Mouse (Mus musculus): ENCODE results near the gene Icam4. TPM values are rescaled to one million over a fixed set of nuclear protein-coding genes. Genes with fewer than 3 reads are reported as not detected.
"Not testable (repeated sequence)": the region's sequence is repeated elsewhere in the genome, so short reads cannot be mapped to it uniquely, and the experiment has no call there.

Icam4 gene
- polyA plus RNA-seq, 1 experiment from 2014 or later, result 6.2 TPM

DNA sequence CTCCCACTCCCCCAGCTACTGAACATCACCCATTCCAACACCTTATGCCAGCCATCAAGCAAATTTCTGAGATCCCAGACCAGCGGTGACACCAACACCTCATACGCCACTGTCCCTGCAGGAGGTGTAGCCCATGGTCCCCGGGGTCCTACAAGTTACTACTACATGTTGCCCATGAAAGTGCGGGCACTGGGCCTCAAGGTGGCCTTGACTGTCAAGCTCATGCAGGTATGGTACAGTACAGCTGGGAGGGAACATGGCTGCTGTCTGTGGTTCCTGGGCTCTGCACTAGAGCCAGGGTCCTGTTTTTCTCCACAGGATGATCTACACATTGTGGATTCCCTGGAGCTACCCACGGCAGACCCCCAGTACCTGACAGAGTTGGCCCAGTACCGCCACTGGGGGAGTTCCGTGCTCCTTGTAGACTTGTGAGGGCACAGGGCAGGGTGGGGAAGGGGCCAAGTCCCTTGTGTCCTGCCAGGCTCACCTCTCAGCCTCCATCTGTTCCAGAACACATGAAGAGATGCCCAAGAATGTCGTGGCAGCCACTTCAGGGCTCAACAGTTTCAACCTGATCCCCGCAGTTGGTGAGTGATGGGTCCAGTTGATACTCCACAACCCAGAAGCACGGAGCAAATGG is 21.7 kb upstream of the Icam4 start:
- H3K27ac ChIP-seq (ENCODE audit: low read depth, low read length), result no peak overlapping the region
- DNase-seq (ENCODE audit: low spot score) (no peak), ATAC-seq (replicated peaks; ENCODE audit: low FRiP score) (no peak)
- no peak overlapping the region for H3K4me2 ChIP-seq (ENCODE audit: low read depth, low read length, severe bottlenecking)
- WGBS, result 92% methylated on average over 10 of the region's 10 CpGs
- H3K9ac ChIP-seq (ENCODE audit: low read length), result no peak overlapping the region
- H3K9me3 ChIP-seq (ENCODE audit: control insufficient read depth, low read length), result no peaks in the 10 kb centered on the region
- H3K4me1 ChIP-seq (replicated peaks; ENCODE audit: control insufficient read depth, insufficient read depth, low read length), result no peaks in the 10 kb centered on the region
- H3K36me3 ChIP-seq (ENCODE audit: control insufficient read depth, insufficient read depth, low read length), result no peaks in the 10 kb centered on the region; the same call in 1 of the 2 replicates
- H3K4me3 ChIP-seq (ENCODE audit: low read depth, low read length), result no peak overlapping the region
- H3K27me3 ChIP-seq (ENCODE audit: control insufficient read depth, insufficient read depth, low read length), result no peaks in the 10 kb centered on the region

DNA sequence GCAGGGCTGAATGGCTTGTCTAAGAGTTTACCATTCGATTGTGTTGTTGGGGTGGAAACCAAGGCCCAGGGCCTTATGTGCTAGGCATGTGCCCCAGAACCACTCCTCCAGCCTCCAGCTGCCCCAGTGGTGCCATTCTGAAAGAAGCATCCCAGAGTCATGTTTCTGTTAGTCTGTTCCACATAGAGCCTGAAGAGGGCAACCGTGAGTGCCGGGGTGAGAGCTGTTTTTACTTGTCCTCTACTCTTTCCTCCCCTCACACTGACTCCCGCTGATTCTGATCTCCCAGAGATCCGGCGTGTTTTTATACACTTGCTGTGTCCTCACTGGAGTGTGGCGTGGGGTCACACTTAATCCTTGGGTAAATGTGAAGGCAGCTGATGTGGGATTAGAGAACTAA is 21.2 kb upstream of the Icam4 start:
- Histone ChIP-seq H3K4me1 (replicated peaks; ENCODE audit: control insufficient read depth, insufficient read depth, low read length) (no peaks in the 10 kb centered on the region), H3K4me3 (ENCODE audit: low read depth, low read length) (no peak overlapping the region), H3K4me2 (ENCODE audit: low read depth, low read length, severe bottlenecking) (no peak overlapping the region), H3K27me3 (ENCODE audit: control insufficient read depth, insufficient read depth, low read length) (no peaks in the 10 kb centered on the region), H3K9ac (ENCODE audit: low read length) (no peak overlapping the region), H3K9me3 (ENCODE audit: control insufficient read depth, low read length) (no peaks in the 10 kb centered on the region), H3K36me3 (ENCODE audit: control insufficient read depth, insufficient read depth, low read length) (no peaks in the 10 kb centered on the region; the same call in 1 of the 2 replicates), H3K27ac (ENCODE audit: low read depth, low read length) (no peak overlapping the region)
- ATAC-seq (replicated peaks; ENCODE audit: low FRiP score) (no peak), DNase-seq (ENCODE audit: low spot score) (no peak)
- 86% methylated on average over 7 of the region's 7 CpGs for WGBS

DNA sequence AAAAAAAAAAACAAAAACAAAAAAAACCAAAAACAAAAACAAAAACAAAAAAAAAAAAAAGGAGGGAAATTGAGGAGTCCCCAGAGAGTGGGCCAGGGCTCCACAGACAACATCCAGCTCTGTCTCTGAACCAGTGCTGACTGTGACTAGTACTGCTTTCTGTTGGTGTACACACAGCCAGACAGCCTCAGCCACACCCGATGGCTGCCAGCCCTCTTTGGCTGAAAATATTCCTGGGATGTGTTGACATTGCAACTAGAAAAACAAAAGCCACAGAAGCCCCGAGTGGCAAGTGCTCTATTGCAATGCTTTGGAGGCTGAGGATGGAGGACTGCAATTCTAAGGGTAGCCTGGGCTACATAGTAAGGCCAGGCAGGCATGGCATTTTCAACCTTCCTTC is 18.8 kb upstream of the Icam4 start:
- H3K27ac ChIP-seq (ENCODE audit: low read depth, low read length), result no peak overlapping the region
- H3K36me3 ChIP-seq (ENCODE audit: control insufficient read depth, insufficient read depth, low read length), result no peaks in the 10 kb centered on the region; the same call in 1 of the 2 replicates
- 0 out of 2 replicates have a peak, but pooled peaks cover 3% of the 10 kb centered on the region for H3K4me1 ChIP-seq (replicated peaks; ENCODE audit: control insufficient read depth, insufficient read depth, low read length)
- ATAC-seq (replicated peaks; ENCODE audit: low FRiP score) (no peak), DNase-seq (ENCODE audit: low spot score) (no peak)
- no peak overlapping the region for H3K9ac ChIP-seq (ENCODE audit: low read length)
- no peak overlapping the region for H3K4me2 ChIP-seq (ENCODE audit: low read depth, low read length, severe bottlenecking)
- no peak overlapping the region for H3K4me3 ChIP-seq (ENCODE audit: low read depth, low read length)
- WGBS, result 76% methylated on average over 2 of the region's 2 CpGs
- H3K27me3 ChIP-seq (ENCODE audit: control insufficient read depth, insufficient read depth, low read length), result peaks cover 9% of the 10 kb centered on the region
- no peaks in the 10 kb centered on the region for H3K9me3 ChIP-seq (ENCODE audit: control insufficient read depth, low read length)

DNA sequence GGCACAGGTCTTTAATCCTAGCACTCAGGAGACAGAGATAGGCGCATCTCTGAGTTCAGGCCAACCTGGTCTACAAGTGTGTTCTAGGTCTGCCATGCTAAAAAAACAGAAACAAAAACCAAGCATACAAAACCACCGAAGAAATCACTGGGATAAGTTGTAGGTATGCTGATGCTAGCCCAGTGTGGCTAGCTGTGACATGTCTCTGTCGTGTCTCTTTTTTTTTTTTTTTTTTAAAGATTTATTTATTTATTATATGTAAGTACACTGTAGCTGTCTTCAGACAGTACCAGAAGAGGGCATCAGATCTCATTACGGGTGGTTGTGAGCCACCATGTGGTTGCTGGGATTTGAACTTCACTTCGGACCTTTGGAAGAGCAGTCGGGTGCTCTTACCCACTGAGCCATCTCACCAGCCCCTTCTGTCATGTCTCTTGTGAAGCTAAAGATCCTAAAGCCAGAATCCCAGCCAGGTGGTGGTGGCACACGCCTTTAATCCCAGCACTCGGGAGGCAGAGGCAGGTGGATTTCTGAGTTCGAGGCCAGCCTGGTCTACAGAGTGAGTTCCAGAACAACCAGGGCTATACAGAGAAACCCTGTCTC is 18.1 kb upstream of the Icam4 start:
- peaks cover 16% of the 10 kb centered on the region for H3K27me3 ChIP-seq (ENCODE audit: control insufficient read depth, insufficient read depth, low read length)
- not testable (repeated sequence) for H3K9ac ChIP-seq (ENCODE audit: low read length); H3K4me1 ChIP-seq (replicated peaks; ENCODE audit: control insufficient read depth, insufficient read depth, low read length); ATAC-seq (replicated peaks; ENCODE audit: low FRiP score); H3K4me2 ChIP-seq (ENCODE audit: low read depth, low read length, severe bottlenecking); DNase-seq (ENCODE audit: low spot score); H3K4me3 ChIP-seq (ENCODE audit: low read depth, low read length); H3K9me3 ChIP-seq (ENCODE audit: control insufficient read depth, low read length); H3K36me3 ChIP-seq (ENCODE audit: control insufficient read depth, insufficient read depth, low read length); H3K27ac ChIP-seq (ENCODE audit: low read depth, low read length)
- WGBS, result 77% methylated on average over 9 of the region's 9 CpGs

DNA sequence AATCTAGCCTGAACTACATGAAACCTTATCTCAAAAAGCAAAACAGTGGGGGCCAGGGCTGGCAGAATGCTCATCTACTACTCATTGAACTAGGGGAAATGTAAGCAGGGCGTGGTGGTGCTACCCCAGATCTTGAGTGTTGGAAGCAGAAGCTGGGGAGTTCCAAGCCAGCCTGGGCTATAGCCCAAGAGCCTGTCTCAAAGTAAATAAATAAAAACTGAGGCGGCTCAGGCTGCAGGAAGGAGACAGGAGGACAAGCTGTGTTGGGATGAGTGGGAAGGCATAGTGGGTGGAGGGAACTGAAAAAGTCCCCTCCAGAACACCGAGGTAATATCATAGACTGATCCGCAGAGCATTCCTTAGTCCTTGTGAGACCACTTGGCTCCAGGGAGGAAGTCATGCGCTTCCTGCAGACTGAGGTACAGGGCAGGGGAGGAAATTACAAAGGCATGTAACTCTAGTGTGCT is 17.3 kb upstream of the Icam4 start:
- WGBS, result 78% methylated on average over 5 of the region's 5 CpGs

DNA sequence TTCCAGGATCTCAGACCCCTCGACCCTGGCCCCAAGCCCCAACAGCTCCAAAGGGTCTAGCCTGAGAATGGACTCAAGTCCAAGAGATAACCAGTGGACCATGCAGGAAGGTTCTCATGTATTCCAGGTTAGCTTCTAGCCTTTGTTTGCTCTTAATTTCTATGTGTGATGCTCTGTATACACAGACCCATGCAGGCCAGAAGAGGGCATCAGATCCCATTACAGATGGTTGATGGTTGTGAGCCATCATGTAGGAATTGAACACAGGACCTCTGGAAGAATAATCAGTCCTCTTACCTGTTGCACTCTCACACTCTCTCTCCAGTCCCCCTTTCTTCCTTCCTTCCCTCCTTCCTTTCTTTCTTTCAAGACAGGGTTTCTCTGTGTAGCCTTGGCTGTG is 16.8 kb upstream of the Icam4 start:
- H3K4me1 ChIP-seq (replicated peaks; ENCODE audit: control insufficient read depth, insufficient read depth, low read length), result peaks cover 9% of the 10 kb centered on the region; the same call in 1 of the 2 replicates
- no peak overlapping the region for H3K9ac ChIP-seq (ENCODE audit: low read length)
- no peak for ATAC-seq (replicated peaks; ENCODE audit: low FRiP score)
- peaks cover 28% of the 10 kb centered on the region for H3K27me3 ChIP-seq (ENCODE audit: control insufficient read depth, insufficient read depth, low read length)
- no peak overlapping the region for H3K27ac ChIP-seq (ENCODE audit: low read depth, low read length)
- H3K4me2 ChIP-seq (ENCODE audit: low read depth, low read length, severe bottlenecking), result no peak overlapping the region
- H3K36me3 ChIP-seq (ENCODE audit: control insufficient read depth, insufficient read depth, low read length), result no peaks in the 10 kb centered on the region; the same call in 1 of the 2 replicates
- no peak for DNase-seq (ENCODE audit: low spot score)
- no peak overlapping the region for H3K4me3 ChIP-seq (ENCODE audit: low read depth, low read length)
- H3K9me3 ChIP-seq (ENCODE audit: control insufficient read depth, low read length), result no peaks in the 10 kb centered on the region
- 50% methylated on average over 1 of the region's 1 CpGs for WGBS

More for the DNA sequence above, 17.3 kb upstream of the Icam4 start:
- Histone ChIP-seq H3K36me3 (ENCODE audit: control insufficient read depth, insufficient read depth, low read length) (no peaks in the 10 kb centered on the region; the same call in 1 of the 2 replicates), H3K9ac (ENCODE audit: low read length) (no peak overlapping the region), H3K4me1 (replicated peaks; ENCODE audit: control insufficient read depth, insufficient read depth, low read length) (peaks cover 9% of the 10 kb centered on the region; the same call in 1 of the 2 replicates), H3K4me3 (ENCODE audit: low read depth, low read length) (no peak overlapping the region), H3K9me3 (ENCODE audit: control insufficient read depth, low read length) (no peaks in the 10 kb centered on the region), H3K4me2 (ENCODE audit: low read depth, low read length, severe bottlenecking) (no peak overlapping the region), H3K27ac (ENCODE audit: low read depth, low read length) (no peak overlapping the region), H3K27me3 (ENCODE audit: control insufficient read depth, insufficient read depth, low read length) (peaks cover 25% of the 10 kb centered on the region)
- ATAC-seq (replicated peaks; ENCODE audit: low FRiP score) (no peak), DNase-seq (ENCODE audit: low spot score) (no peak)

DNA sequence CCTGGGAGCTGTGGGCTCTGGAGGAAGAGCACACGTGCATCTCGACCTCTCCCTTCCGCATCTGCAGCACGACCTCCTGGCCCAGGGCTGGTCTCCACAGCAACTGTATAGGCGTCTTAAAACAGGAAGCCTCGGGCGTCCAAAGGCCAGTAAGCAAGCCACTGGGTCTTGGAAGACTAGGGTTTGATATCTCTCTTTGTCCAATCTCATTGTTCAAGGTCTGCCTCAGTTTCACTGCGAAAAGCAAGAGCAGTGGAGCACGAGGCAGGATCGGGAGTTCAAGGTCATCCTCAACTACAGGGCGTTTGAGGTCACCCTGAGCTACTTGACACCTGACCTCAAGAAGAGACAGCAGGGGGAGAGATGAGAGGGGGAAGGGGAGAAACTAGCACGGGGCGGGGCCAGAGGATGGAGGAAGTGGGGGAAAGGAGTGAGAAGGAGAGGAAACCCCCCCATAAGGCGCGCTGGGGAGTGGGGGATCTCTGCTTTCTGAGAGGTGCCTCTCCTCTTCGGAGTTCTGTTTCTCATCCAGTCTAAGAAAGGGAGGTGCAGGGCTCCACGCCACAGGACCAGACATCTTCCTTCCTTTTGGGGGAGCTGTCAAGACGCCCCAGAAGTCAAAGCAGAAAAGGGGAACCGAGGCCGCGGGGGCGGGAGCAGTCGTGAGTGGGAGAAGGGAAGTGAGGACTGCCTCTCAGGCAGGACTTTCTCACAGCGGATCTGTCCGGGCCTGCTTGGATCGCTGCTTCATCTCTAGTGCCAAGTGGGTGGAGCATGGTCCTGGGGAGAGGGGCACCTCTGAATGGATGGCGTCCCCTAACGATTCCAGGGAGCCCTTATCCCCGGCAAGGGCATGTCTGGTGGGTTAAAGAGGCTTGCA is 14.2 kb upstream of the Icam4 start:
- Histone ChIP-seq H3K9ac (ENCODE audit: low read length) (no peak overlapping the region), H3K36me3 (ENCODE audit: control insufficient read depth, insufficient read depth, low read length) (no peaks in the 10 kb centered on the region), H3K27me3 (ENCODE audit: control insufficient read depth, insufficient read depth, low read length) (peaks cover 36% of the 10 kb centered on the region), H3K4me3 (ENCODE audit: low read depth, low read length) (peak overlapping the region; percentile 18; the same call in 1 of the 2 replicates), H3K9me3 (ENCODE audit: control insufficient read depth, low read length) (no peaks in the 10 kb centered on the region), H3K4me2 (ENCODE audit: low read depth, low read length, severe bottlenecking) (0 out of 2 replicates have a peak overlapping the region, but pooled peaks have one; percentile 32), H3K4me1 (replicated peaks; ENCODE audit: control insufficient read depth, insufficient read depth, low read length) (peaks cover 9% of the 10 kb centered on the region; the same call in 1 of the 2 replicates), H3K27ac (ENCODE audit: low read depth, low read length) (no peak overlapping the region)
- no peak for DNase-seq (ENCODE audit: low spot score)
- ATAC-seq (replicated peaks; ENCODE audit: low FRiP score), result no peak
- 4% methylated on average over 28 of the region's 29 CpGs for WGBS

DNA sequence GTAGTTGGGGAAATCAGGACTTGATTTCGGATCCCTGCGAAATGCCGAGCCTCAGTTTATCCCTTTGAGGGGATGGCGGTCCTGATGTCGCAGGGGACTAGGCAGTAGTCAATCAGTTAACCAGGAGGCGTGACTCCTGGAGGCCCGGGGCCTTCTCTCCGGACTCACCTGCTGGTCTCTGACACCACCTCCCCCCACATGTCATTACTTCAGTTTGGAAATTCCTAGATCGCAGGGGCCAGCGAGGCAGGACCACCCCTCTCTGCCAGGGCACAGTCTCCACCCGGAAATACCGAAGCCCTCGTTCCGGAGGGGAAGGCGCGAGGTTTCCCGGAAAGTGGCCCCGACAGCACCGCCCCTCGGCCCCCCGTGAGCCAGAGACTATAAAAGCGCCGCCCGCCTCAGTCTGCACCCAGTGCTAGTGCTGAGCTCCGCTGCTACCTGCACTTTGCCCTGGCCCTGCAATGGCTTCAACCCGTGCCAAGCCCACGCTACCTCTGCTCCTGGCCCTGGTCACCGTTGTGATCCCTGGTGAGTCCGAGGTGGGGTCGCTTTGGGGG is 13.5 kb upstream of the Icam4 start, which contains the start of gene Icam1:
Gene Icam1 (plus strand): TSS at position 415 of the 560 bp plus-strand sequence.
- Histone ChIP-seq H3K27me3 (ENCODE audit: control insufficient read depth, insufficient read depth, low read length) (peaks cover 36% of the 10 kb centered on the region), H3K9ac (ENCODE audit: low read length) (no peak within 1 kb of the TSS; the same call in 1 of the 2 replicates), H3K9me3 (ENCODE audit: control insufficient read depth, low read length) (no peaks in the 10 kb centered on the region), H3K27ac (ENCODE audit: low read depth, low read length) (no peak within 1 kb of the TSS), H3K4me1 (replicated peaks; ENCODE audit: control insufficient read depth, insufficient read depth, low read length) (peaks cover 9% of the 10 kb centered on the region; the same call in 1 of the 2 replicates), H3K4me3 (ENCODE audit: low read depth, low read length) (peak within 1 kb of the TSS; percentile 18), H3K4me2 (ENCODE audit: low read depth, low read length, severe bottlenecking) (peak within 1 kb of the TSS; percentile 32), H3K36me3 (ENCODE audit: control insufficient read depth, insufficient read depth, low read length) (no peaks in the 10 kb centered on the region)
- WGBS, result under 1% methylated on average over 30 of the region's 30 CpGs
- no peak for ATAC-seq (replicated peaks; ENCODE audit: low FRiP score)
- no peak for DNase-seq (ENCODE audit: low spot score)

Measured in forebrain, embryonic 11.5 days (tissue).